Mouse (Mus musculus): ENCODE measurements at regions not wholly inside any gene's neighbourhood (a gene's known extent, or its start where the extent isn't known, plus 50 kb on each side); places are given as distances from the start of the nearest gene placed in this dataset.

DNA sequence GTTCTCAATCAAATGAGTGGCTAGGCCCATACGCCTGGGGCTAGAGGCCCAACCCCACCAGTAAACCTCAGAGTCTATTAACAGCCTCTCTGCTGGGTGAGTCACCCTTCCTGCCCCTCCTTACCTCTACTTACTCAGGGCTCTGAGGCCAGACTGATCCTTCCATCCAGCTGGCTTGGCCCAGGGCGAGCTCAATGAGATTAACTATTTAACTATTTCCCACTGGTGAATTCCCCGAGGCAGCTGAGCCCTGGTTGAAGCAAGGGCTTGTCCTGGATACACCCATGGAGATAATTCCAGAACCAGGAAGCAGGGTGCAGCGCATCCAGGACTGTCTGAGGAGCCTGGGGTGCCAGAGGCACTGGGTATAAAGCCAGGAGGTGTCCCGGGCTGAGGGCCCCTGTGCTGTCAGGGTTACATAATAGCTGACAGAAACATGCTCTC lies 74.6 kb upstream of the Mrps10 start:
- 0 out of 2 replicates have a peak, but pooled peaks have one; percentile 48 for ATAC-seq (ENCODE audit: insufficient number of reproducible peaks, low FRiP score, low TSS enrichment, low read depth)
- Histone ChIP-seq H3K27ac (replicated peaks) (peak overlapping the region; percentile 2; the same call in 1 of the 2 replicates), H3K9ac (no peak overlapping the region), H3K4me1 (peaks cover 35% of the 10 kb centered on the region), H3K36me3 (no peaks in the 10 kb centered on the region), H3K4me3 (replicated peaks) (no peak overlapping the region), H3K9me3 (replicated peaks) (no peaks in the 10 kb centered on the region), H3K4me2 (replicated peaks) (no peak overlapping the region), H3K27me3 (no peaks in the 10 kb centered on the region)
- WGBS = 32% methylated on average over 5 of the region's 5 CpGs

DNA sequence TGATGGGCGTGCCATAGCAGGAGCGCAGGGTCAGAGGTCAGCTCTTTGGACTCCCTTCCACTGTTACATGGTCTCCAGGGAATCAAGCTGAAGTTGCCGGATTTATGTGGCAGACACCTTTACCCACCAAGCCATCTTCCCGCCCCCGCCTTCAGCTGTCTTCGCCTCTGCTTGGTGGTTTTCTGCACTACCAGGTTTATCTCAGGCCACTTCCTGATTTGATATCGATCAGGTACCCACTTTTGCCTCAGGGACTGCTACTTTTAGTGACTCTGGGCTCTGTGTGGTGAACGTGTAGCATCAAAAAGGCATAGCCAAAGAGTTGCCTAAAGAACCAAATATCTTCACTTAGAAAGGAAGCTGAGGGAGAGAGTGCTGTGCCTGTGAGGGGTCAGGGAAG lies 75.5 kb upstream of the Mrps10 start:
- H3K4me3 ChIP-seq (replicated peaks) = no peak overlapping the region
- H3K9ac ChIP-seq = no peak overlapping the region
- H3K4me1 ChIP-seq = peaks cover 35% of the 10 kb centered on the region
- WGBS = 90% methylated on average over 8 of the region's 8 CpGs
- no peak overlapping the region for H3K4me2 ChIP-seq (replicated peaks)
- no peak for ATAC-seq (ENCODE audit: insufficient number of reproducible peaks, low FRiP score, low TSS enrichment, low read depth)
- H3K36me3 ChIP-seq = 0 out of 2 replicates have a peak, but pooled peaks cover 6% of the 10 kb centered on the region
- H3K27me3 ChIP-seq = no peaks in the 10 kb centered on the region
- H3K9me3 ChIP-seq (replicated peaks) = no peaks in the 10 kb centered on the region
- 0 out of 2 replicates have a peak overlapping the region, but pooled peaks have one; percentile 17 for H3K27ac ChIP-seq (replicated peaks)

DNA sequence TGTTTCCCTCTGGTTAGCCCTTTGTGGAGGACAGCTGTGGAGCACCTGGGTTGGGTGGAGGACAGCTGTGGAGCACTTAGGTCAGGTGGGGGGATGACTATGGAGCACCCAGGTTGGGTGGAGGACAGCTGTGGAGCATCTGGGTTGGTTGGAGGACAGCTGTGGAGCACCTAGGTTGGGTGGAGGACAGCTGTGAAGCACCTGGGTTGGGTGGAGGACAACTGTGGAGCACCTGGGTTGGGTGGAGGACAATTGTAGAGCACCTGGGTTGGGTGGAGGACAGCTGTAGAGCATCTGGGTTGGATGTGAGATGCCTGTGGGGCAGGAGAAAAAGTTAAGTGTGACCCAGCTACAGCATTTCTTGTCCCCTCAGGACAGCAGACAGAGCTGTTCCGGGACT lies 77.1 kb upstream of the Mrps10 start:
- WGBS = 96% methylated on average over 1 of the region's 1 CpGs
- Histone ChIP-seq H3K4me3 (replicated peaks) (no peak overlapping the region), H3K9ac (no peak overlapping the region), H3K4me2 (replicated peaks) (no peak overlapping the region), H3K36me3 (peaks cover 22% of the 10 kb centered on the region), H3K9me3 (replicated peaks) (no peaks in the 10 kb centered on the region), H3K4me1 (peaks cover 28% of the 10 kb centered on the region), H3K27ac (replicated peaks) (no peak overlapping the region), H3K27me3 (no peaks in the 10 kb centered on the region)
- ATAC-seq (ENCODE audit: insufficient number of reproducible peaks, low FRiP score, low TSS enrichment, low read depth) = no peak

DNA sequence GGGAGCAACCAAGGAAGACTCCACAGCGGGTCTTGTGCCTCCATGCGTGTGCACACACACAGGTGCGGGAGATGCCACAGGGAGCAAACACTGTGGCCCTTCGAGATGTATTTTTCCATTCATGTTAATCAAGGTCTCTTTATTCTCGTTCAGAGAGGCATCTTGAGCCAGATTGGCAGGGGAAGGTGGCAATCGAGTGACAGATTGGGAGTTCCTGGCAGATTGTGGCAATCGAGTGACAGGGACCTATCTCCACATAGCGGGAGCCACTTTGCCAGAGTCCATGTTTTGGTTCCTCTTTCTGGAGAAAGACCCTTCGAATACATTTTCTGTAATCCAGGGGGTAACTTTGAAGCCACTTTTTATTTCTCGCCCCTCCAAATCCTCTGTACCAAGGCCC lies 83.1 kb upstream of the Mrps10 start:
- no peak overlapping the region for H3K4me3 ChIP-seq (replicated peaks)
- peaks cover 32% of the 10 kb centered on the region for H3K36me3 ChIP-seq
- no peaks in the 10 kb centered on the region for H3K9me3 ChIP-seq (replicated peaks)
- H3K9ac ChIP-seq = no peak overlapping the region
- H3K27ac ChIP-seq (replicated peaks) = no peak overlapping the region
- no peaks in the 10 kb centered on the region for H3K27me3 ChIP-seq
- no peak for ATAC-seq (ENCODE audit: insufficient number of reproducible peaks, low FRiP score, low TSS enrichment, low read depth)
- H3K4me1 ChIP-seq = no peaks in the 10 kb centered on the region
- H3K4me2 ChIP-seq (replicated peaks) = no peak overlapping the region
- 90% methylated on average over 10 of the region's 10 CpGs for WGBS

DNA sequence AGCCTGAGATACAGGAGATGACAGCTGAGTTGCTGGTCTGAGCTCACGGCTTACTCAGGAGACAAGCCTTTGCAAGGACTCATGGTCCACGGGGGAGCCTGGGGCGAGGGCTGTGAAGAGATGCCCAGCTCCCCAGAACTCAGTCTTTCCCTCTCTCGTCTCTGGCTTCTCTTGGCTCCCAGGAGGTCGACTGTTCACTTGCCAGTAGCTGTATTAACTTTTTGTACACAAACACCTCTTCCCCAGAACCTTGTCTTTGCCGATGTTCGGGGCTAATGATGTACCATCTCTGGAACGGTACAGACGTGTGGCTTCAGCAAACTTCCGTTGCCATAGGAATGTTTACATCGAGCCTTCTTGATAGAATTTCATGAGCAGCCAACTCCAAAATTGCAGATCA lies 84.5 kb upstream of the Mrps10 start:
- ATAC-seq (ENCODE audit: insufficient number of reproducible peaks, low FRiP score, low TSS enrichment, low read depth) = no peak
- Histone ChIP-seq H3K4me1 (no peaks in the 10 kb centered on the region), H3K27ac (replicated peaks) (no peak overlapping the region), H3K4me2 (replicated peaks) (no peak overlapping the region), H3K27me3 (no peaks in the 10 kb centered on the region), H3K36me3 (peaks cover 32% of the 10 kb centered on the region), H3K9ac (no peak overlapping the region), H3K9me3 (replicated peaks) (no peaks in the 10 kb centered on the region), H3K4me3 (replicated peaks) (no peak overlapping the region)
- 72% methylated on average over 11 of the region's 11 CpGs for WGBS

DNA sequence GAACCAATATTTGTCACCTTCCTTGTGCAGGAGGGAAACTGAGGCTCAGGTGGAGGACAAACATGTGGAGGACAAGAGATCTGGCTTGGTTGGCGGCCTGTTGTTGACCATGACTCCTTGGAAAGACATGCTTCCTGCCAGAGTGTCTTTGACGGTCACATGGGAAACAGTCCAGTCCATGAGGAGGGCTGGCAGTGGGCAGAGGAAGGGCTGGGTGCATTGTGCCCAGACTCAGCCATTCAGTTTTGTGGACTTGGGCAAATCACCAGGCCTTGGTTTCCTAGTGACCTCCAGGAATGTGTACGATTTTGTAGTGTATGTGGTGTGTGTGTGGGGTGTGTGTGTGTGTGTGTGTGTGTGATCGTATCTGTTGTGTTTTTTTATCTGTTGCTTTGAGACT lies 85.5 kb upstream of the Mrps10 start:
- Histone ChIP-seq H3K4me2 (replicated peaks) (no peak overlapping the region), H3K4me1 (no peaks in the 10 kb centered on the region), H3K27ac (replicated peaks) (no peak overlapping the region), H3K36me3 (peaks cover 26% of the 10 kb centered on the region), H3K4me3 (replicated peaks) (no peak overlapping the region), H3K27me3 (no peaks in the 10 kb centered on the region), H3K9me3 (replicated peaks) (no peaks in the 10 kb centered on the region), H3K9ac (no peak overlapping the region)
- 80% methylated on average over 4 of the region's 4 CpGs for WGBS
- ATAC-seq (ENCODE audit: insufficient number of reproducible peaks, low FRiP score, low TSS enrichment, low read depth) = no peak

DNA sequence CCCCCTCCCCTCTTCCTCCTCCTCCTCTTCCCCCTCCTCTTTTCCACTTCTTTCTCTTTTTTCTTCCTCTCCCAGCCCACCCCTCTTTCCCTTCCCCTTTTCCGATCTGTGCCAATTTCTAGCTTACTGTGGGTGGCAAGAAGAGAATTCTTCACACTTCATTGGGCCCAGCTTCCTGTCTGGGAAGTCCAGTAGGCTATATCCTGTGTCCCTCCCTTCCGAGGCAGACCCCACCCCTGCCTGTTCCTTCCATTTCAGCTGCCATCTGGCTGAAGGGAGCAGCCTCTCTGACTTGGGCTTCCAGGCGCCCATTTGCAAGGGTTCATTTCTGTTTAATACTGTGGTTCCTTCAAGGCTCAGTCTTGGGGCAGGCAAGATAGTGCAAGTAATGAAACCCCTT lies 86.2 kb upstream of the Mrps10 start:
- no peak overlapping the region for H3K27ac ChIP-seq (replicated peaks)
- H3K9ac ChIP-seq = no peak overlapping the region
- H3K36me3 ChIP-seq = peaks cover 19% of the 10 kb centered on the region
- no peak overlapping the region for H3K4me2 ChIP-seq (replicated peaks)
- no peaks in the 10 kb centered on the region for H3K9me3 ChIP-seq (replicated peaks)
- 46% methylated on average over 3 of the region's 3 CpGs for WGBS
- no peaks in the 10 kb centered on the region for H3K27me3 ChIP-seq
- H3K4me3 ChIP-seq (replicated peaks) = no peak overlapping the region
- ATAC-seq (ENCODE audit: insufficient number of reproducible peaks, low FRiP score, low TSS enrichment, low read depth) = no peak
- H3K4me1 ChIP-seq = no peaks in the 10 kb centered on the region

DNA sequence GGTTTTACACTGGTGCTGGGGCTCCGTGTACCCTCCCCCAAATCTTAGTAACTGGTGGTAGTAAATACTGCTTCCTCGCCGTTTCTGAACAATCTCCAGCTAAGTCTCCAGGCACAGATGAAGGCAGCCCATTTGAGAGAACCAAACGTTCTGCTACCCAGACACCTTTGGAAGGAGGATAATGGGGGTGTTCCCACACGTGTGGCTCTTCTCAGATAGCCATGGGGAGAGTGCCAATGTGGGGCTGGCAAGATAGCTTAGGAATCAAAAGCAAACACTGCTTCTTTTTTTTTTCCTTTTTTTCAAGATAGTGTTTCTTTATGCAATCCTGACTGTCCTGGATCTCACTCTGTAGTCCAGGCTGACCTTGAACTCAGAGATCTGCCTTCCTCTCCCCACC lies 90.8 kb upstream of the Mrps10 start:
- H3K4me1 ChIP-seq = no peaks in the 10 kb centered on the region
- no peak for ATAC-seq (ENCODE audit: insufficient number of reproducible peaks, low FRiP score, low TSS enrichment, low read depth)
- H3K36me3 ChIP-seq = peaks cover 3% of the 10 kb centered on the region; the same call in 1 of the 2 replicates
- H3K4me3 ChIP-seq (replicated peaks) = no peak overlapping the region
- H3K27me3 ChIP-seq = no peaks in the 10 kb centered on the region
- 83% methylated on average over 5 of the region's 5 CpGs for WGBS
- no peak overlapping the region for H3K27ac ChIP-seq (replicated peaks)
- H3K9ac ChIP-seq = no peak overlapping the region
- H3K9me3 ChIP-seq (replicated peaks) = no peaks in the 10 kb centered on the region
- H3K4me2 ChIP-seq (replicated peaks) = no peak overlapping the region

DNA sequence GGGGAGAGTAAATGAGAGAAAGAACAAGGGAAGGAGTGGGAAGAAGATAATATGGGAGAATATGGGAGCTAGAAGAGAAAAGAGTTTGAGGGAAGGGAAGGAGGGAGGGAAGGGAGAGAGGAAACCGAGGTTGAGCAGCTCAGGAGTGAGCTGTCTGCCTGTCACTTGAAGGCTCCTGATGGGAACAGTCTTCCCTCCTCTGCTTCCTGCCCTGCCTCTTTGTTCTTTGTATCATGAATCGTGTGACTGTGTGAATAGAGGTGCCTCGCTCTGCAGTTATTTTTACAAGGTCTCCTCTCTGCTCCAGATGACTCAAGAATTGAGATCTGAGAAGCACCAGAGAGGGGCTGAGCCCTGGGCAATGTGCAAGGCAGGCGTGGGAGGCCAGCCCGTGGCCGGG lies 92.0 kb upstream of the Mrps10 start:
- WGBS = 70% methylated on average over 6 of the region's 6 CpGs
- Histone ChIP-seq H3K4me2 (replicated peaks) (no peak overlapping the region), H3K27me3 (no peaks in the 10 kb centered on the region), H3K9me3 (replicated peaks) (no peaks in the 10 kb centered on the region), H3K36me3 (peaks cover 3% of the 10 kb centered on the region; the same call in 1 of the 2 replicates), H3K4me1 (no peaks in the 10 kb centered on the region), H3K9ac (no peak overlapping the region), H3K27ac (replicated peaks) (no peak overlapping the region), H3K4me3 (replicated peaks) (no peak overlapping the region)
- no peak for ATAC-seq (ENCODE audit: insufficient number of reproducible peaks, low FRiP score, low TSS enrichment, low read depth)

DNA sequence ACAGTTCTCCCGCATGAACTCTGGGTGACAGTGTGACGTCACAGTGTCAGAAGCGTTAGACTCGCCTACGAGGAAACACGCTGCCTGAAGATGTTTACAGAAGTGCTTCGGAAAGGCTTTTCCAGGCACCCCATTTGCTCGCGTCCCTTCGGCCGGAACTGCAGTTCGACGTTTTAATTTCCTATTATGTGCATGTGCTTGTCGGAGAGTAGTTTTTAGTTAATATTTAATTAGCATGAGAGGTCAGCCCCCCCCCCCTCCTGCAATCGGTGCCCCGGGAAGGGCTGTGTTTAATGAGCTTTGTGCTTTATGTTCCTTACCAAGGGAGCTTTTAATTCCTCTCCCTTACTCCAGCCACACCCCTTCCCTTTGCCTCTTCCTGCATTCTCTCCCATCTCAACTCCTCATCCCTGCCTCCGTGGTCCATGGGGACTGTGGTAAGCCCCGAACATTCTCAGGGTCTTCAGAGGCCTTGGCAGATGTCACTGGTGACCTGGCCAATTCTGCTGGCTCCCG lies 92.8 kb upstream of the Mrps10 start:
- Histone ChIP-seq H3K27ac (replicated peaks) (no peak overlapping the region), H3K27me3 (no peaks in the 10 kb centered on the region), H3K36me3 (no peaks in the 10 kb centered on the region; the same call in 1 of the 2 replicates), H3K4me3 (replicated peaks) (no peak overlapping the region), H3K4me2 (replicated peaks) (no peak overlapping the region), H3K9me3 (replicated peaks) (no peaks in the 10 kb centered on the region), H3K9ac (no peak overlapping the region), H3K4me1 (no peaks in the 10 kb centered on the region)
- ATAC-seq (ENCODE audit: insufficient number of reproducible peaks, low FRiP score, low TSS enrichment, low read depth) = no peak
- WGBS = 80% methylated on average over 19 of the region's 19 CpGs

DNA sequence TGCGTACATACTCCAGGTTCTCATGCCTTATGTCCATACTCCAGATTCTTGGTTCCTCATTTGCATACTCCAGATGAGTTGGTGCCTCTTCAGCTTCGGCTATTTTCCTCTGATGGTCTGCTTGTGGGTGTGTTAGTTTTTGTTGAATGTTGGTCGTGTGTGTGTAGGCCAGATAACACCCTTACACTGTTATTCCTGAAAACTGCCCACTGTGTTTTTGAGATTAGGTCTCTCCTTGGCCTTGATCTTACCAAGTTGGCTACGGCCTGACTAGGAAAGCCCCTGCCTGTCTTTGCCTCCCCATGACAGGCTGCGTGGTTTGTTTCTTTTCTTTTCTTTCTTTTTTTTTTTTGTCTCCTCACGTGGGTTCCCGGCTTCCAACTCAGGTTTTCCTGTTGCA lies 95.4 kb upstream of the Mrps10 start:
- H3K9ac ChIP-seq = no peak overlapping the region
- ATAC-seq (ENCODE audit: insufficient number of reproducible peaks, low FRiP score, low TSS enrichment, low read depth) = no peak
- no peak overlapping the region for H3K27ac ChIP-seq (replicated peaks)
- no peaks in the 10 kb centered on the region; the same call in 1 of the 2 replicates for H3K36me3 ChIP-seq
- no peaks in the 10 kb centered on the region for H3K27me3 ChIP-seq
- H3K4me2 ChIP-seq (replicated peaks) = no peak overlapping the region
- WGBS = 87% methylated on average over 7 of the region's 7 CpGs
- H3K9me3 ChIP-seq (replicated peaks) = no peaks in the 10 kb centered on the region
- no peak overlapping the region for H3K4me3 ChIP-seq (replicated peaks)
- no peaks in the 10 kb centered on the region for H3K4me1 ChIP-seq

DNA sequence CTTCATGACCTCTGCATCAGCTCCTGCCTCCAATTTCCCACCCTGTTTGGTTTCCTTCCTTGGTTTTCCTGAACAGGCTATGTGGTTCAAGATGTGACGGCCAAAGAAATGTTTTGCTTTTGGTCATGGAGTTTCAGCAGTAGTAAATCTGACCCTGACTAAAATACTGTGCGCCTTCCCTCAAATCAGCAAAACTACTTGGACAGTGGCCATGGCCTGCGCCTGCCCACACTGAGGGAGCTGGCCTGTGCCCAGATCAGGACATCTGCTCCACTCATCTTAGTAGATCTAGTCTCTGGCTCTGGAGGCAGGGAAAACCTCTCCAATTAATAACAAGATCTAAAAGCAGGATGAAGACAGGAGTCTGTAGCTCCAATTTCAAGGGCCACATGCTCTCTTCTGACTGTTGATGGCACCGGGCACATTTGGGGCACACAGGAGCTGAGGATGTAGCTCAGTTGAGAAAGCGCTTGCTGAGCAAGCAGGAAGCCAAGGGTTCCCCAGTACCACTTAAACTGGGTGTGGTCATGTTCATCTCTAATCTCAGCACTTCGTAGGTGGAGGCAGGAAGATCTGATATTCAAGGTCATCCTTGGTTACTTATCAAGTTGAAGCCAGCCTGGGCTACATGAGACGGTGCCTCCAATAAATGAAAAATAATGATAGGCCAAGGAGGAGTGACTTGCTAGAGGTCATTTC lies 96.6 kb upstream of the Mrps10 start:
- H3K4me2 ChIP-seq (replicated peaks) = no peak overlapping the region
- H3K9ac ChIP-seq = no peak overlapping the region
- 77% methylated on average over 7 of the region's 7 CpGs for WGBS
- no peaks in the 10 kb centered on the region for H3K27me3 ChIP-seq
- H3K4me1 ChIP-seq = no peaks in the 10 kb centered on the region
- no peaks in the 10 kb centered on the region; the same call in 1 of the 2 replicates for H3K36me3 ChIP-seq
- H3K27ac ChIP-seq (replicated peaks) = no peak overlapping the region
- H3K4me3 ChIP-seq (replicated peaks) = no peak overlapping the region
- ATAC-seq (ENCODE audit: insufficient number of reproducible peaks, low FRiP score, low TSS enrichment, low read depth) = no peak
- H3K9me3 ChIP-seq (replicated peaks) = no peaks in the 10 kb centered on the region

All from embryonic facial prominence, embryonic 15.5 days (tissue).